Mouse (Mus musculus) spleen, postnatal 4 days (tissue): ENCODE measurements at regions not wholly inside any gene's neighbourhood (a gene's known extent, or its start where the extent isn't known, plus 50 kb on each side); places are given as distances from the start of the nearest gene placed in this dataset.

Source experiments
- DNase-seq, 2 experiments: peaks; one replicate each; pipeline ENCODE4 v3.0.0; 2022; ENCODE audit warnings: low spot score in 2 of 2

- no peak for DNase-seq
Measured at GRCm38 (mm10) chr6:89256022-89256421, 106.4 kb downstream of the Plxna1 start.

GRCm38 (mm10) chr6:89256630-89257292 lies 105.7 kb downstream of the Plxna1 start:
- DNase-seq = peak in 1 of 2 experiments; percentile 56

GRCm38 (mm10) chr6:89257416-89257815 lies 105.0 kb downstream of the Plxna1 start:
- no peak for DNase-seq

GRCm38 (mm10) chr6:89258140-89258539 lies 104.3 kb downstream of the Plxna1 start:
- peak in 1 of 2 experiments; percentile 60 for DNase-seq

- DNase-seq = no peak
Measured at GRCm38 (mm10) chr6:89259406-89259994, 102.9 kb downstream of the Plxna1 start.

- DNase-seq = no peak
Measured at GRCm38 (mm10) chr6:89262958-89263357, 99.5 kb downstream of the Plxna1 start.

- DNase-seq = no peak
Measured at GRCm38 (mm10) chr6:89265296-89265695, 97.1 kb downstream of the Plxna1 start.
